Mouse (Mus musculus) ES-Bruce4 (cell line): ENCODE measurements at regions not wholly inside any gene's neighbourhood (a gene's known extent, or its start where the extent isn't known, plus 50 kb on each side); places are given as distances from the start of the nearest gene placed in this dataset.

Experiments used
- CTCF ChIP-seq: IDR thresholded peaks from one replicate; pipeline ENCODE4 v1.8.1; 2011; ENCODE audit warnings: low read depth, low read length
- EP300 ChIP-seq: IDR thresholded peaks from 2 replicates; pipeline ENCODE4 v1.6.1; 2011; ENCODE audit warnings: low read depth, low read length; ENCODE audit not compliant: insufficient read depth
- POLR2A ChIP-seq: IDR thresholded peaks from one replicate; pipeline ENCODE4 v1.8.1; 2011; ENCODE audit warnings: low read length; ENCODE audit not compliant: insufficient read depth

- TF ChIP-seq CTCF (no peak), EP300 (no peak), POLR2A (no peak)
Observed at GRCm38 (mm10) chr1:83568746-83569145, 160.7 kb upstream of the Sphkap start.
